Comparison of ENCODE assay signal across 25 mouse cellular contexts in the genomic region with DNA sequence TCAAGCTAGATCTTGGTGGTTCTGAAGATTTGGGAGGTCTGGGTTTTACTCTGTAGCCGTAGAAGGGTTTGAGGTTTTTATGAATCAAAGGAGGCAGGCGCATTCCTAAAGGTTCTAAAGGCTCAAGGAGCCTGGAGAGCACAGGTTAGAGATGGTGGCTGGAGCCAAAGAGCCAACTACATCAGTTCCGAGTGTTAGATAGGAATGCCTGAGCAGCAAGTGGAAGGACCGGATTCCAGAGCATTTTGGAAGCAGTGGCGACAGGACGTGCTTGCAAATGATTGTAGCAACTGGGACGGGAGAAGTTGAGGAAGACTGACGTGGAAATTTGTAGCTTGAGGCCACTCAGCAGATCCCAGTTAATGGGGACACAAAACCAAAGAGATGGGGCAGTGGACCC. TPM values are rescaled to one million over a fixed set of nuclear protein-coding genes. Genes with fewer than 3 reads are reported as not detected.
A peak's percentile ranks its signal among the peaks of the same experiment; 100 is the strongest.
DNase-seq lines count a peak whose midpoint lies in the region; TF ChIP-seq lines count a peak whose summit lies in the region.
"Had no signal": no experiment of that assay in that cellular context is flagged by ENCODE, and none has a peak within 500 bp of the region (broad histone marks: within the 10 kb centered on the region; RNA-seq: fewer than 3 reads in every experiment).

No protein-coding gene starts in this region.

- WGBS in thymus, adult 2 months = 88% methylated on average over 8 of the region's 8 CpGs
- WGBS in lung, adult 2 months = 63% methylated on average over 8 of the region's 8 CpGs

- H3K27me3 ChIP-seq in thymus, adult 2 months (ENCODE audit: control insufficient read depth, insufficient read depth, low read length) = no peaks in the 10 kb centered on the region
- H3K27me3 ChIP-seq: embryonic facial prominence, embryonic 12.5 days; limb, embryonic 13.5 days; liver, embryonic 13.5 days; midbrain, embryonic 15.5 days; neural tube, embryonic 15.5 days; stomach, embryonic 15.5 days had no signal

- no peak for DNase-seq in thymus, adult 2 months
- DNase-seq in thymus, postnatal 0 days (ENCODE audit: low spot score) = no peak
- peak; percentile 55 for DNase-seq in lung, adult 2 months
- peak; percentile 62 for DNase-seq in lung, postnatal 10 days
- no peak for DNase-seq in heart, postnatal 25 days (ENCODE audit: low spot score)
- no peak for DNase-seq in frontal cortex, postnatal 36 days (ENCODE audit: low spot score in 2 of 2)
- DNase-seq in heart, postnatal 10 days = no peak
- DNase-seq in embryo, embryonic 10.5 days (ENCODE audit: low spot score) = no peak
- DNase-seq: adrenal gland, postnatal 10 days; cerebellum, adult 8-10 months; cerebellum, postnatal 36 days; embryo, embryonic 11 days; gastrocnemius, postnatal 36 days; kidney, adult 2 months; kidney, postnatal 36 days; layer of hippocampus, postnatal 36 days; liver, embryonic 13.5 days; retina, postnatal 1 day; right cerebral cortex, postnatal 14 days; thymus, postnatal 25 days had no signal

- H3K4me1 ChIP-seq in thymus, adult 2 months (replicated peaks; ENCODE audit: control insufficient read depth, insufficient read depth, low read length) = peaks cover 10% of the 10 kb centered on the region
- H3K4me1 ChIP-seq in lung, adult 2 months (ENCODE audit: control insufficient read depth, insufficient read depth, low read length) = no peaks in the 10 kb centered on the region
- H3K4me1 ChIP-seq: midbrain, embryonic 15.5 days; neural tube, embryonic 15.5 days; stomach, embryonic 15.5 days had no signal

- TF ChIP-seq CTCF in thymus, adult 2 months (IDR thresholded peaks at IDR 0.05; ENCODE audit: borderline replicate concordance, control insufficient read depth, extremely low read depth, insufficient read depth, low read length, poor library complexity) = peak; percentile 26; the same call in 1 of the 2 replicates
- TF ChIP-seq CTCF in lung, adult 2 months (IDR thresholded peaks at IDR 0.05; ENCODE audit: insufficient read depth, low read length) = no peak

- no peak overlapping the region for H3K27ac ChIP-seq in thymus, adult 2 months (ENCODE audit: control insufficient read depth, insufficient read depth, low read length)
- H3K27ac ChIP-seq: embryonic facial prominence, embryonic 12.5 days; limb, embryonic 13.5 days; liver, embryonic 13.5 days; midbrain, embryonic 15.5 days; neural tube, embryonic 15.5 days; stomach, embryonic 15.5 days had no signal

- no peak overlapping the region for H3K4me3 ChIP-seq in thymus, adult 2 months (ENCODE audit: control insufficient read depth, insufficient read depth, low read length)
- H3K4me3 ChIP-seq in lung, adult 2 months (replicated peaks; ENCODE audit: extremely low read depth, low read depth, low read length) = no peak overlapping the region
- H3K4me3 ChIP-seq: embryonic facial prominence, embryonic 12.5 days; limb, embryonic 13.5 days; liver, embryonic 13.5 days; midbrain, embryonic 15.5 days; neural tube, embryonic 15.5 days; stomach, embryonic 15.5 days had no signal

- intact Hi-C loops in heart, postnatal 25 days (cut with DNase I) = no loop called here
- intact Hi-C loops in heart, postnatal 10 days (cut with DNase I) = loop anchor here (5.0 kb wide), 1 partner anchor 47 kb away; no protein-coding TSS in a partner anchor

- TF ChIP-seq POLR2A in thymus, adult 2 months (IDR thresholded peaks at IDR 0.05; ENCODE audit: control insufficient read depth, extremely low read depth, insufficient read depth, low read length, poor library complexity) = no peak
- no peak for TF ChIP-seq POLR2A in lung, adult 2 months (IDR thresholded peaks at IDR 0.05; ENCODE audit: borderline replicate concordance, extremely low read depth, low read depth, low read length)

- H3K36me3 ChIP-seq in thymus, adult 2 months (ENCODE audit: control insufficient read depth, insufficient read depth, low read length) = peaks cover 73% of the 10 kb centered on the region
- H3K36me3 ChIP-seq: embryonic facial prominence, embryonic 12.5 days; limb, embryonic 13.5 days; liver, embryonic 13.5 days; midbrain, embryonic 15.5 days; neural tube, embryonic 15.5 days; stomach, embryonic 15.5 days had no signal

RNA-seq across cellular contexts. Expression of a gene that starts 37.3 kb away (rescaled TPM):
- 14.2 and 16.9 TPM in 2 replicates for polyA plus RNA-seq in thymus, adult 2 months (2012; rRNA removed)
- polyA plus RNA-seq in thymus, postnatal 0 days (2015; fragmentation: Nextera tagmentation; extraction: Ambion mirVana) = 21.3 and 22.4 TPM in 2 replicates
- 7.4 and 9.8 TPM in 2 replicates for polyA plus RNA-seq in lung, adult 2 months (2012; rRNA removed)
- total RNA-seq in heart, postnatal 25 days (2021) = 10 to 100 TPM; 15.0 to 15.8 TPM
- 10 to 100 TPM; 17.2 to 19.0 TPM for total RNA-seq in heart, postnatal 10 days (2021)

RNA-seq across cellular contexts. Expression of a gene that starts 37.4 kb away (rescaled TPM):
- 46.1 and 56.4 TPM in 2 replicates for polyA plus RNA-seq in thymus, adult 2 months (2012; rRNA removed)
- 46.9 and 50.1 TPM in 2 replicates for polyA plus RNA-seq in thymus, postnatal 0 days (2015; fragmentation: Nextera tagmentation; extraction: Ambion mirVana)
- polyA plus RNA-seq in lung, adult 2 months (2012; rRNA removed) = 20.0 and 27.3 TPM in 2 replicates
- 10 to 100 TPM; 18.3 to 20.1 TPM for total RNA-seq in heart, postnatal 25 days (2021)
- total RNA-seq in heart, postnatal 10 days (2021) = 10 to 100 TPM; 21.9 to 23.0 TPM

RNA-seq across cellular contexts. Expression of a gene that starts 37.4 kb away (rescaled TPM):
- polyA plus RNA-seq in thymus, adult 2 months (2012; rRNA removed) = 2.8 and 4.5 TPM in 2 replicates
- polyA plus RNA-seq in thymus, postnatal 0 days (2015; fragmentation: Nextera tagmentation; extraction: Ambion mirVana) = 1.8 TPM in 2 replicates
- 0.45 and 0.52 TPM in 2 replicates for polyA plus RNA-seq in lung, adult 2 months (2012; rRNA removed)
- 1 to 10 TPM; 2.3 to 2.5 TPM for total RNA-seq in heart, postnatal 25 days (2021)
- 1 to 10 TPM; 3.0 to 3.5 TPM for total RNA-seq in heart, postnatal 10 days (2021)

RNA-seq across cellular contexts. Expression of a gene that starts 56.5 kb away (rescaled TPM):
- 12.5 and 17.2 TPM in 2 replicates for polyA plus RNA-seq in thymus, adult 2 months (2012; rRNA removed)
- 3.9 and 4.6 TPM in 2 replicates for polyA plus RNA-seq in thymus, postnatal 0 days (2015; fragmentation: Nextera tagmentation; extraction: Ambion mirVana)
- polyA plus RNA-seq in lung, adult 2 months (2012; rRNA removed) = 6.4 and 6.7 TPM in 2 replicates
- total RNA-seq in heart, postnatal 25 days (2021) = 1 to 10 TPM; 3.3 to 4.0 TPM
- 1 to 10 TPM; 5.4 to 5.5 TPM for total RNA-seq in heart, postnatal 10 days (2021)

Comparison
In these comparisons a context has a peak if more than half of its experiments do, and no peak if none do; other contexts are left out.
1. DNase-seq: peak in lung, adult 2 months (single experiment) and lung, postnatal 10 days (single experiment); none in thymus, adult 2 months (single experiment), thymus, postnatal 0 days (single experiment), heart, postnatal 25 days (single experiment), frontal cortex, postnatal 36 days (0 of 2), heart, postnatal 10 days (0 of 2) and embryo, embryonic 10.5 days (single experiment).